Mouse (Mus musculus) heart, embryonic 13.5 days (tissue): ENCODE results near the gene Gm29276. TPM values are rescaled to one million over a fixed set of nuclear protein-coding genes. Genes with fewer than 3 reads are reported as not detected.
"Not testable (repeated sequence)": the region's sequence is repeated elsewhere in the genome, so short reads cannot be mapped to it uniquely, and the experiment has no call there.

Experiments
- ATAC-seq: fragments of 200-750 bp; cut with Nextera tagmentation; 2 replicates; pipeline ENCODE4 v1.8.0; 2017; ENCODE audit warnings: moderate TSS enrichment; ENCODE audit not compliant: insufficient number of reproducible peaks, low FRiP score, low TSS enrichment; ENCODE audit errors: extremely low read depth
- H3K27ac ChIP-seq: fragments of 300-500 bp; sonication (generic); replicated peaks from 2 replicates; pipeline ENCODE4 v1.5.1; 2015; ENCODE audit warnings: moderate library complexity, mild to moderate bottlenecking, inconsistent platforms
- H3K27me3 ChIP-seq: fragments of 300-500 bp; sonication (generic); replicated peaks from 2 replicates; pipeline ENCODE4 v1.6.1; 2015; ENCODE audit warnings: mild to moderate bottlenecking, inconsistent platforms
- H3K36me3 ChIP-seq: fragments of 300-500 bp; sonication (generic); 2 replicates; pipeline ENCODE4 v1.6.1; 2015; ENCODE audit warnings: mild to moderate bottlenecking, inconsistent platforms
- H3K4me1 ChIP-seq: fragments of 300-500 bp; sonication (generic); 2 replicates; pipeline ENCODE4 v1.6.1; 2015; ENCODE audit warnings: inconsistent platforms
- H3K4me2 ChIP-seq: fragments of 300-500 bp; sonication (generic); 2 replicates; pipeline ENCODE4 v1.6.1; 2015; ENCODE audit warnings: inconsistent platforms, mild to moderate bottlenecking, moderate library complexity
- H3K4me3 ChIP-seq: fragments of 300-500 bp; sonication (generic); 2 replicates; pipeline ENCODE4 v1.5.1; 2015; ENCODE audit warnings: moderate library complexity, mild to moderate bottlenecking, inconsistent platforms
- H3K9ac ChIP-seq: fragments of 300-500 bp; sonication (generic); 2 replicates; pipeline ENCODE4 v1.6.1; 2015; ENCODE audit warnings: inconsistent platforms, mild to moderate bottlenecking, moderate library complexity
- H3K9me3 ChIP-seq: fragments of 300-500 bp; sonication (generic); 2 replicates; pipeline ENCODE4 v1.6.1; 2016; ENCODE audit warnings: inconsistent platforms
- WGBS: fragments of 180-500 bp; shearing (Covaris S2); methylation state at CpG from one replicate; pipeline ENCODE4 v1.1.7; 2015; ENCODE audit warnings: mixed read lengths; 5-methylcytosine and 5-hydroxymethylcytosine counted together
- polyA plus RNA-seq: library from polyadenylated mRNA; unstranded; fragments of >200 nt; fragmentation: Nextera tagmentation; extraction: Ambion mirVana; gene quantifications from 2 replicates; pipeline ENCODE4 v1.2.1, GENCODE M21; 2015

Gm29276 gene
- not detected in 2 replicates for polyA plus RNA-seq

GRCm38 (mm10) chrY:42582150-42582549 lies at the start of gene Gm29276:
TSS of gene Gm29276 (minus strand) at chrY:42582250.
- H3K36me3 ChIP-seq, H3K4me1 ChIP-seq, H3K4me2 ChIP-seq, H3K27ac ChIP-seq, H3K9ac ChIP-seq, ATAC-seq, H3K9me3 ChIP-seq, H3K4me3 ChIP-seq, H3K27me3 ChIP-seq: not testable (repeated sequence)
- WGBS = no CpG with 5 or more reads among the region's 7 CpGs
